Mouse (Mus musculus): Measurements from ENCODE around the gene Gm20388.

Gm20388 gene

DNA sequence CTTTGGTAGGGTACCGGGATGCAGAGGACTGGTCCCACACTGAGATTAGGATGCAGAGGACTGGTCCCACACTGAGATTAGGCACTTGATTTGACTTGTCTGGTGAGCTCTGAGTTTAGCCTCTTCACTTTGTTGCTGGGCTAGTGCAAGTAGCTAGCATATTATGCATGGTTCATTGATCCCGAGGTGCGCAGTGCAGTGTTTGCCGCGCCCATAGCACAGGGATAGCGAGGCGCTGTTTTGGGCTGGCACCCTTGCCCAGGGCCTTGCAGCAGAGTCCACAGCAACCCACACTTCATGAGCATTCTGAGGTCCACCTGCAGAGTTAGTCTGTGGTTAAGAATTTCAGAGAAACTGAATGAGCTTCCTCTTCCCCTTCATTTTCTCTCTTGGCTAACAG, 2042.2 kb downstream of the Gm20388 start:
- no peak for DNase-seq (ENCODE audit: extremely low spot score, low spot score)

DNA sequence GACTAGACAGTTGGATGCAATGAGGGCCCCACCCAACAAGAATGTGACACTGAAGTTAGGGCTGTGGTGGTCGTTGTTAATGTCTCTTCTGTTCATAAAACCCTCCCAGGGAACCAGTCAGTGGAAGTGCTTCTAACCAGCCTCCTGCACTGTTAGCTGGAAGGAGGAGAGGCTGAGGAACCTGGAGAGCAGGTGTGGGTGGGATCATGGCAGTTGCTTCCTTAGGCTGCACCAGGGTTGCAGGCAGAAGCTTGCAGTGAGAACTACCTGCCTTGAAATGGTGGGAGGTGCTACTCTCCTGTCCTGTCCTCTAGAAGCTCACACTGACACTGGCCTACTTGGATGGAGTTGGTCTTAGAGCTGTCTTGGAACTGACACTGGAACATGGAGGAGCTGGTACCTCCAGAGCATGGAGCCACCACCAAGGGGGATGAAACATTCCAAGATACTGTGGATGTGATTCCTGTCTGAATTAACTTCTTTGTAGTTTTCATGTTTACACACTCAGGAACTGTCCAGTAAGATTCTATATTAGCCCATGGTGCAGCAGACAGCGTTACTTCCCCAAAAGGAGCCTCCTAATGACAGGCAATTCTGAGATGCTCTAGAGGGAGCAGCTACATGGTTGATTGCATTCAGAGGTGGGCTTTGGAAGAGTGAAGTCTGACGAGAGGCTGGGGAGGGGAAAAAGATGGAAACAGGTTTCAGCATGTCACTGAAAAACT, 2043.3 kb downstream of the Gm20388 start:
- no peak for DNase-seq (ENCODE audit: extremely low spot score, low spot score)

DNA sequence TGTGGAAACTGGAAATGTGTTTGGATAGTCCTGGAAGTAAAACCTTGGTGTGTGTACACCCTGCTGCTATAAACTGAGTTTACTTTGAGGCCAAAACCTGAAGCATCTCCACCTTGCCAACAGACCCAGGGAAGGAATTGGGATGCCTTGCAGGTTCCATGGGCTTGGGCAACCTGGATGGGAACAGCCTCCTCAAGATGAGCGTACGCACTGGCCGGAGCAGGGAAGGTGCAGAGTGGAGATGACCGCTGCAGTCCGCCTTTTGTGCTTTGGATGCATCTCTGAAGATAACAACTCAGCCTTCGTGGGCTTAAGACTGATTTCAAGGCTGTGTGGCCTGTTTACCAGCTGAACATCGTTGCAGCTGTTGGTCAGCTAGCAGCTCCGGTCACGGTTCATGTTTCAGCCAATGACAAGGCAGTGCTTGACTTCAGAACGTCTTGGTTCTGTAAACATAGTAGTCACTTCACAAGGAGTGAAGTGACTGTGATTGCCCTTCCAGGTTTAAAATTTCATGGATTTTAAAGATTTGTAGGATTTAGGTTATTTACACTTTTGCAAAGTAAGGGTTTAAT, 2044.4 kb downstream of the Gm20388 start:
- no peak for DNase-seq (ENCODE audit: extremely low spot score, low spot score)

DNA sequence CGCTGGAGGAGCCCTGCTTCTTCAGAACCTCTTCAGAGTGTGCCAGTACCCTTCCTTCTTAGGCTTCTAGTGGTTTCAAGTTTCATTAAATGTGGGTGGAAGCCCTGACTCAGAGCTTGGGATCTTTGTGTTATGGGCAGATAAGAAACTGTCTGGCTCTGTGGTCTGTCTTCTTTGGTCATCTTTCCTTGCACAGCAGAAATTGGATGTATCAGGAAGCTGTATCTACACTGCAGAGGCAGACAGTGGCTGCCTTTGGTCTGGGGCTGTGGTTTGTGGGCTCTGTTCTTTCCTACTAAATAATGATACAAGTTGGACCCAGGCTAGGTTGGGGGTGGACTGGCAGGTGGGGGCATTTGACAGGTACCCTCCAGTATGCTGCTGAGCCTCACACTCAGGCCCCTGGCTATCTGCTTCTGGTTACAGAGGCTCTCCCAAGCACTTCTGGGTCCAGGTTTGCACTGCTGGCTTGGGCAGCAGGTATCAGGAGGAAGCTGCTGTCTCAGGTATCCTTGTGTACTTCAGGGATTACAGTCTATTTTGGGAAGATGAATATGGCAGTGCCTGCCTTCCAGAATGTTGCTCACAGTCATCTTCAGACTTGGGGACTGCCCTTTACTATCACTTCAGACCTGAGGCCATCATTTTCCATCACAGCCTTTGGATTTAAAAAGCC, 2045.3 kb downstream of the Gm20388 start:
- no peak for DNase-seq (ENCODE audit: extremely low spot score, low spot score)

DNA sequence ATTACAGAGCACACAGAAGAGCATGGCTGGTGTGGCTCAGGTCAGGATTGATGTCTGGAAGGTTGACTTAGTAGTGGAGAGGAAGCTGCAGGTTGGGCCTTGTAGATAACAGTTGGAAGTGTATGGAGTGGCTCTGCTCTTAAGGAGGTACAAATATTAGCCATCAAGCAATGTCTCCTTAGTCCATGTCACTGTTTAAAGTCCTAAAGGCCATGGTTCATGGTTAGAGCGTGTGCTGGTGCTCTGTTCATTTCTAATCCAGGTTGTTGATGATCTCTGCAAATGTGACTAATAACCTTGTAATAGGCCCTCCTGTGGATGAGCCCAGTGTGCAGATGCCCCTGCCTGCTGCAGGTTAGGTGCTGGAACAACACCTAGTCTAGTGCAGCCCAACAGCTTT, 2047.8 kb downstream of the Gm20388 start:
- no peak for DNase-seq (ENCODE audit: extremely low spot score, low spot score)

DNA sequence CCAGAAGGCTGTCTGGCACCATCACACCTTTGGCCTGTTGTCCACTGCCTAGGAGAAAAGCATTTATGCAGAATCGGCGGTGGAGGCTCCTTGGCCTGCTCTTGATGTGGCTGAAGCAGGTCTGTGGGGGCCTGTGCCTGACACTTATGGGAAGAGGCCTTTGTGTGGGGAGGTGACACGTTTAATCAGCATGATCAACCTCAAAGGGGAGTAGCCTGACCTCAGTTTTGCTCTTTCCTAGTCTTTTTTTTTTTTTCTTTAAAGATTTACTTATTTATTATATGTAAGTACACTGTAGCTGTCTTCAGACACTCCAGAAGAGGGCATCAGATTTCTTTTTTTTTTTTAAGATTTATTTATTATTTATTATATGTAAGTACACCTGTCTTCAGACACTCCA, 2052.3 kb downstream of the Gm20388 start:
- DNase-seq (ENCODE audit: extremely low spot score, low spot score) = no peak

DNA sequence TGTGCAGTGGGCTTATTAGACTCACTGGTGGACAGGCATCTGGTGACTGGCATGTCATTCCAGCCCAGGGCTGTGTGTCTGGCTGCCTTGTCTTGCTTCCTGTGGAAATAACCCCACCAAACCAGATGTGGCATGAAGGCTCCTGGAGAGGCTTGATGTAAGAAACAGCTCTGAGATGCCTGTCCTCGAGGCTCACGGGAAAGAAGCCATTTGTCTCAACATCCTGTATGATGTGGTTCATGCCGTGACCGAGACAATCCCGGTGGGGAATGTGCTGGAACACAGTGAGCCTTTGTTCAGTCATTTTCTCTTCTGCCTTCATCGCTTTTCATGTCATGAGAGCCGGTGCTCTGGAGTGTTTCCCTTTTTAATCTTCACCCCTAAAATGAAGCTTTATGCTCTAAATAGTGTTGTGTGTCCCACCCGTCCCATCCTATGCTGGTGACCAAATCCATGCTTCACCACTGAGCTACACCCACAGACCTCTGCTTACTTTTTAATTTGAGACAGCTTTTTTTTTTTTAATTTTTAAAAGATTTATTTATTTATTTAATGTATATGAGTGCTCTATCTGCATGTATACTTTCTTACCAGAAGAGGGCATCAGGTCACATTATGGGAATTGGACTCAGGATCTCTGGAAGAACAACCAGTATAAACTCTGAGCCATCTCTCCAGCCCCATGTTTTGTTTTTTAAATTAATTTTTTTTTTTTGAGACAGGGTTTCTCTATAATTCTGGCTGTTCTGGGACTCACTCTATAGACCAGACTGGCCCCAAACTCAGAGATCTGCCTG, 2054.3 kb downstream of the Gm20388 start:
- DNase-seq (ENCODE audit: extremely low spot score, low spot score) = peak; percentile 37

DNA sequence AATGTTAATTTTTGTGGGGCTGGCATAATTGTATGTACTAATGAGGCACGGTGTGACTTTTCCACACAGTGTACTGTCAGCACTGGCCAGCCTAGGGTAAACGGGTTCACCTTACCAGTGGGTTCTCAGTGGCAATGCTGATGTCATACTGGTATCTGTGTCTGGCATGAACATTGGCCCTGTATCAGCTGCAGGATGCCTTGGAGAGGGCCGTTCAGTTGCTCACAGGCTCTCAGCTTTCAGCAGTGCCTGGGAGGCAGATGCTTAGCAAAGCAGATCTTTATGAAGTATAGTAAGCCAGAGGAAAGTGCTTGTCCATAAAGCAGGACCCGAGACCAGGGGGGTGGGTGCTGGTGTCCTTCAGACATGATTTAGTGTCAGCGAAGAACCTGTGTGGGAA, 2055.5 kb downstream of the Gm20388 start:
- DNase-seq (ENCODE audit: extremely low spot score, low spot score) = no peak

DNA sequence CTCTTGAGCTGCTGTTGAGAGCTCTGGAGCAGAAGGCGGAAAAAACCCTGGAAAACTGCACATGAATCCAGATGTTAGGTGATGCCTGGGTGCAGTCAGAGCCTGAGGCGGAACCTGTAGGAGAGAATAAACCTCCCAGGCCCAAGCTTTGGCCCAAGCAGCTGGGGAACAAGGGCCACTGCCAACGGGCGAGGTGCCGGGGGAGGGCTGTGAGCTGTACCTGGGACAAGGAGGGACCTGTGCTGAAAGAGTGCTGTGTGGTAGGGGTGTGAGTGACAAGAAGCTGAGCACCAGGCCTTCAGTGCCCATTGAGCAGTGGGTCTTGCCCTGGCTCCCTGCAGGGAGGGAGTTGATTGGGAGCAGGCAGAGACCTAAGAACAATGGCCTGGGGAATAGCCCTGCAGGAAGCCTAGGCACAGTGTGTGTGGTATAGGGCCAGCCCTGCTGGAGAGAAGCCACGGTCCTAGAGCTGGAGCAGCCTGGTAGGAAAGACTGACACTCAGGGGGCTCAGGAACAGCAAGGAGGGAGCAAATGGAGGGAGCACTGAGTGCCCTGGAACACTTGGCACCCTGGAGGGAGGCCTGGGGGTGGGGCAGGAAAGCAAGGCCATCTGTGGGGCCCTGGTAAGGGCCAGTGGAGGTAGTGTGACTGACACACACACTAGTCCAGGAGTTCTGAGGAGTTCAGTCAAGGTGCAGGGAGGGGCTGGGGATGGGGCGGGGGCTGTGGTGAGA, 2056.2 kb downstream of the Gm20388 start:
- no peak for DNase-seq (ENCODE audit: extremely low spot score, low spot score)

DNA sequence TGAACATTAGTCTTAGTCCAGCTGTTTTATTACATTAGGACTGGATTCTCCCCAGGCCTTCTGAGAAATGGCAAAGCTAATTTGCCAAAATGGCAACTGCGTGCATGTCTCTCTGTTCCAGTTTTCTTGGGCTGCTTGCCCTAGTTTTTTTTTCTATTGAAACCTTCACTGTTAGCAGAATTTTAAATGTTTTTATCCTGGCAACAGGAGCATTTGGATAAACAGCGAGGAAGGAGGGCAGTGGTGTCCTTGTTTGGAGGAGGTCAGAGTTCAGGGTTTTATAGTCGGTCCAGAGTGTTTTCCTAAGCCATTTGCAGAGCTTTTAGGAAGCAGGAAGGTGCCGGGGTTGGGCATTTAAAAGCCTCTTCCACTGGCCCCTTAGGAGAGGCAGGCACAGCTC, 2057.3 kb downstream of the Gm20388 start:
- DNase-seq (ENCODE audit: extremely low spot score, low spot score) = no peak

DNA sequence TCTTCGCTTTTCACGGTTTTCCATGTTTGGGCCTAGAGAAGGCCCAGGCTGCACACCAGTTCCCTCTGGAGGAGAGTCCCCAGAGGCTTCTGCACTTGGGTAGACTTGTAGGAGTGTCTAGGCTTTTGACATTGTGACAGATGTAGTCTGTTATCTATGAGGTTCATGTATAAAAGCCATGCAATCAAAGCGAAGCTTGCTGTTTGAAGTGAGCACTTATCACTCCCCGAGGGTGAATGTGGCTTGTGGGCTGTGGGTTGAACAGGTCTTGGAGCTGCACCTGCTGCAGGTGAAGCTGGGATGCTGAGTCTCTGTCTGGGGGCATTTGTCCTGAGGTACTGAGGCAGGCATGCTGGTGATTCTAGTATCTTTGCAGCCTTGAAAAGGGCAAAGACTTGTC, 2057.9 kb downstream of the Gm20388 start:
- DNase-seq (ENCODE audit: extremely low spot score, low spot score) = no peak

DNA sequence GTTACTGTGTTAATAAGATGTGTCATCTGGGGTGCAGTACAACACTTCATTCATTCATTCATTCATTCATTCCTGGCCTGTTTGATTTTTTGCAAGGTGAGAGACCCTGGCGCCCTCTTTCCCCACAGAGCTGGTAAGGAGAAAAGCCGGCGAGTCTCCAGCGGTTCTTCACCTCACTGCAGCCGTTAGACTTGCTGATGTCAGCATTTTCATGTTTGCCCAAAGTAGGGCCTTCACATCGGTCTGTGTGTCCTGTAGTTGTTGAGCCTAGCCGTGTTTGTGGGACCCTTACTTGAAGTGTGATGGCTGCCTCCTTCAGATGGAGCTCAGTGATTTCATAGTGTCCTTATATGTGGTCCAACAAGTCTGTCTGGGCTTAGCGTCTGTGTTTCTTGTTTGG, 2059.6 kb downstream of the Gm20388 start:
- no peak for DNase-seq (ENCODE audit: extremely low spot score, low spot score)

DNA sequence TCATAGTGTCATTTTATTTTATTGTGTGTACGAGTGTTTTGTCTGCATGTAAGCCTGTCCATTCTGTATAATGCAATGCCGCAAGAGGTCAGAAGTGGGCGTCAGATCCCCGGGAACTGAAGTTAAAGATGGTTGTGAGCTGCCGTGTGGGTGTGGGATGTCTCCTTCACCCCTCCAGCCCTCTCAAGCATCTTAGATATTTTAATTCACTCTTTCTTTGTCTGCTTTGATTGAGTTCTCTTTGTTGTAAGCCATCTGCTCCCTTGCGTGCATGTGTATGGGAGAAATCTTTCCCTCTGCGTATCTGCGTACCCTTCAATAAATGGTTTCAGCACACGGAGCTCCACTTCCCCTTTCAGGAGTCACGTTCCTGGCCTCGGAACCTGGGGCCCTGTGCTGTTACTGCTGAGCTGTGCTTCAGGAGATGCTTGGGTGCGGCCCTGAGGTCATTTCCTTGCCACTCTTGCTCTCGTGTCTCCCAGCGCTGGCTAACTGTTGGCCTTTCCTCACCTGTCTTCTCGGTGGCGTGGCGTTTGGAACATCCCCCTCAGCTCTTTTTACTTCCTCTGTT, 2060.9 kb downstream of the Gm20388 start:
- no peak for DNase-seq (ENCODE audit: extremely low spot score, low spot score)

DNA sequence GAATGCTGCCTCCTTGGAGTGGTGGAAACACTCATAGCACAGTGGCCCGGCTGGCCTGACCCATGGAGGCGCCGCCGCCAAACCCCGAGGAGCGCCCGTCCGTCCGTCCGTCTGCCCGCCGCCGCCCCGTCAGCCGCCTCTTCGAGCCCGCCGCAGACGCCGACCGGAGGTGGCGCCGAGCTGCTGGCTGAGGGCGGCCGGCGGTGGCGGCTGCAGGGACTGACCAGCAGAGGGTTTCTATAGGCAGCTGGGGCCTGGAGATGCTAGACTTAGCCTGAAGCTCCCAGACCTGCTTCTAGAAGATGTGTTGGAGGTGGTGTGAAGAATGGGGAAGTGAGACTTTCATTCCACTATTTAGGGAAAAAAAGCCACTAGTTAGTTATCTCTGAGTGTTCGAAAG, 2063.3 kb downstream of the Gm20388 start:
- DNase-seq (ENCODE audit: extremely low spot score, low spot score) = no peak

DNA sequence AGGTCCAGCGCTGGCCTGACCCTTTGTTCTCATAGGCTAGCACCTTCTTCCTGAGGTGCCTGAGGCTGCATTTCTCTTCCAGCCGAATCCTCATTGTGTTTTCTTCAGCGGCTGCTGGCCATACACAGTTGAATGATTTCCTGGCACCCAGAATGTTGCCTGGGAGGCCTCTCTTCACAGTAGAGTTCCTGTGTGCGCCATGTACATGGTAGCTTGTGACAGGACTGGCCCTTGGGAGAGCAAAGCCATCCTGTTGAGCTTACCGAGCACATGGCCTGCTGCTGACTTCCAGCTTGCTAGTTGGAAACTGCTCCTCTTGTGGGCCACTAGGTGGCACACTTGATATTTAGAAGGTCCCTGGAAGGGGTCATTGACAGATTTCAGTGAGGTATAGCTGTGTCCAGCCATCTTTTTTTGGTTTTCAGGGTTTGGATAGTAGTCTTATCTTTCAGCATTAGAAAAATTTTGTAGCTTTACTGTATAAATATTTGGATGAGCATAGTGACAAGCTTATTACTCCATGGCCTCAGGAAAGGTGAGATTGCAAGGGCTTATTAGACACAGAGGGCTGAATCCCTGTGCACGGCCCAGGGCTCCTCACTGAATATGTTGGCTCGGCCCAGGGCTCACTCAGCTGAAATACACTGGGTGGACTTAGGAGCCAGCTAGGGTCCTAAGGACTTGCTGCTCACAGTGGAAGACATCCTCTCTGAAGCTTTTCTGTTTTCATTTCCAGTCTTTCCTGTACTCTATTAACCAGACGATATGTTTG, 2067.4 kb downstream of the Gm20388 start:
- peak; percentile 42 for DNase-seq (ENCODE audit: extremely low spot score, low spot score)

DNA sequence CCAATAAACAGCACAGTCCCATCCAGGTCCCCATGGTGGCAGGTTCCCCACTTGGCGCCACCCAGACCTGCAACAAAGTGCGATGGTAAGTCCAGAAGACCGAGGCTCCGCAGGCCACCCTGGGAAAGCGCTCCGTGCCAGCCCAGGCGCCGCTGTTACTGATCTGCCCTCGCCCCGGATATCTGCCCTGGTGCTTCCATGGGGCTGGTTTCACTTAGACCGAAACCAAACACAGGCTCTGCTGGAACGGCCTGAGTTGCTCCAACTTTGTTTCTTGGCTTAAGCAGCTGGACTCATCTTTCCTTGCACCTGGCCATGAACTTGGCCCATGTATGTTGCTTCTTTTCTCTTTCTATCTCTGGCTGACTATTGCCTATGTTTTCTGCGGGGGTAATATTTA, 2068.0 kb downstream of the Gm20388 start:
- no peak for DNase-seq (ENCODE audit: extremely low spot score, low spot score)

DNA sequence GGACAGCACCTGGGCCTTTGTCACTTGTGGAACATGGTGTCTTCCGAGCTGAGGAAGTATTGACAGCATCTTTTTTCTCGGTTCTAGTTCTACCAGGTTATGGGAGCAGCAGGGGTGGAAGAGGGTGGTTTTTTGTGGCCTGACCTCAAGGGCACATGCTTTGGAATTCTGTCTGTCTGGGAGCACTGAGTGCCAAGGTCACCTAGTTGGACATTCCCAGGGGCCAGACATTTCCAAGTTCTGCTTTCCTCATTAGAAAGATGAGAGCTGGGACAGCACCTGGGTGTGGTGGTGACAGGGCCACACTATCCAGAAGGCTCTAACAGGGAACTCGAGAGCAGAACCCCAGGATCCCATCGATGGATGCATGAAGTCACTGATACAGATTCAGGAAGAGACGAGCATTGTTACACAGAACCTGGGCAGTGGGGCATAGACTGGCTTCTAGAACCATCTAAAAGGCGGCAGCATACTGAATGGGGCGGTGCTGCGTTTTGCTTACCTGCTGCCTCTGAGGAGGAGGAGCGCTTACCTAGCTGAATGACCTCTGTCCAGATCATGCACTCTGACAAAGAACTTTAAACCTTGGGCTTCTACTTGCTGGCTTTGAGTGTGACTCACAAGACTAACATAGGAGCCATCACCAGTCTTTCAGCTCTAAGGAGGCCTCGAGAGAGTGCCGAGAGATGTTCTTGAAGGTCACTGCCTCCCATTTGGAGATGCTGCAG, 2070.3 kb downstream of the Gm20388 start:
- no peak for DNase-seq (ENCODE audit: extremely low spot score, low spot score)

DNA sequence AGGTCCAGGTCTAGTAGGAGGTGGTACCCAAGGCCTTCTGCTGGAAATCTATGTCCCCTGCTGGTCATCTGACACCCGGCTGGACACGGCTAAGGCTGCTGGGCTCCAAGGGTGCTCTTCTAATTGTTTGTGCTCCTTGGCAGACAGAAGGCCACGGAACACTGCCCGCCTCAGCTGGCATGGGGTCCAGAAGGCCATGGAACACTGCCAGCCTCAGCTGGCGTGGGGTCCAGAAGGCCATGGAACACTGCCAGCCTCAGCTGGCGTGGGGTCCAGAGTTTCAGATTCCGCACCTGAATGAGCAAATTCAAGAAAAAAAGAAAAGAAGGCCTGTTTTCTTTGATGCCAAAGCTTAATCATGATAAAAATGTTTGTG, 2070.9 kb downstream of the Gm20388 start:
- no peak for DNase-seq (ENCODE audit: extremely low spot score, low spot score)

DNA sequence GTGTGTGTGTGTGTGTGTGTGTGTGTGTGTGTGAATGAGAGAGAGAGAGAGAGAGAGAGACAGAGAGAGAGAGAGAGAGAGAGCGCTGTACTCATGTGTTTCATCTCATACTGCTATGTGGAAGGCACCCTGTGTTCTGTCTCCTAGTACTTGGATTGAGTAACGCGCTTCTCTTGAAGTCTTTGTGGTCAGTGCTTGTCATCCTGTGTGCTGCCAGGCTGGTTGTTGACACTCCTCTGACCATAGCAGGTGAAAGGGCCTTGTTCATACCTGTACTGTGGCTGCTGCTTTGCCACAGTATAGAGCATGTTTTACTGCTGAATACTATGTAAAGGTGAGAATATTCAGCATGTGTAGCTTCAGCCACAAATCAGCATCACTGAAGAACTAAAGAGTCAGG, 2075.0 kb downstream of the Gm20388 start:
- DNase-seq (ENCODE audit: extremely low spot score, low spot score) = no peak

DNA sequence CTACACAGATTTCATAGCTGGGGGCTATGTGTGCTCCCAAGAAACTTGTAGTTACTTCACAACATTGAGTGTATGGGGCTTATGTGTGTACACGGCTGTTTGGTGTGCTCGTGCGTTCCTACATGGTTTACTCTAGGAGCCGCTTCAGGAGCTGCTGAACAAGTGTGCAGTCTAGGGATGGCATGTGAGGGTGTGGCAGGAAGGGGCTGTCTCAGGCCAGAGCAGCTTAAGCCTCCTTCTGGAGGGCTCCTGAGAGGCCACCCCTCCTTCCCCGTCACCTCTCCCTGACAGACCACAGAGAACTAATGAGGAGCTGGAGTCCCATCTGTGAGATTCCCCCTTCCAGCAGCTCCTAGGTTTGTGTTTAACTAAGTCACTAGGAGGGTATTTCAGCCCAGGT, 2077.3 kb downstream of the Gm20388 start:
- DNase-seq (ENCODE audit: extremely low spot score, low spot score) = no peak
